Mouse (Mus musculus) ovary, postnatal 14 days (tissue): ENCODE measurements around the gene Anapc16.
"Not testable (repeated sequence)": the region's sequence is repeated elsewhere in the genome, so short reads cannot be mapped to it uniquely, and the experiment has no call there.

Experiments used
- DNase-seq: peaks from one replicate; pipeline ENCODE4 v3.0.0; 2022; ENCODE audit warnings: low spot score

The Anapc16 gene

DNA sequence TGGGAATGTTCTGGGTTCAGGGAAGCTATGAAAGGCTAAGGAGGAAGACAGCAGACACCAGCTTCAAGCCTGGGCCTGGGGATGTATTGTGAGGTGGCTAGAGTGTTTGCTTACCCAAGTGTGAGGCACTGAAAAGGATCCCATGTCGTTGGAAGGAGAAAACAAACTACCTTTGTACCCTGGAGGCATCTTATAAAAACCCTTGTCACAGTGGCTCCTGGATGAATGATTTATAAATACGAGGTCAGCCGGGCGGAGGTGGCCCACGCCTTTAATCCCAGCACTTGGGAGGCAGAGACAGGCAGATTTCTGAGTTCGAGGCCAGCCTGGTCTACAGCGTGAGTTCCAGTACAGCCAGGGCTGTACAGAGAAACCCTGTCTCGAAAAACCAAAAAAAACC, 1.3 kb downstream of the Anapc16 start:
- DNase-seq = not testable (repeated sequence)

DNA sequence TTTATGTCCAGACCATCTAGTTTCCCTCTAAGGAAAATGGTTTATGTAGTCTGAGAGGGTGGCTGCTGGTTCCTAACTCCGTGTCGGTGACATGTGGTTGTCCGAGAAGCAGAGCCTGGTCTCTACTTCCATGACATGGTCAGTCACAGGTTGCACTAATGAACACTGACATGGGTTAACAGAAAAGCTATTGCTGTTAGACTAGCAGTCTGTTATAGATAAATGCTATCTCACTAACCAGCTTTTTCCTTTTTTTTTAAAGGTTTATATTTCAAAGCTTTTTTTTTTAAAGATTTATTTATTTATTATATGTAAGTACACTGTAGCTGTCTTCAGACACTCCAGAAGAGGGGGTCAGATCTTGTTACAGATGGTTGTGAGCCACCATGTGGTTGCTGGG, 3.9 kb downstream of the Anapc16 start:
- no peak for DNase-seq

DNA sequence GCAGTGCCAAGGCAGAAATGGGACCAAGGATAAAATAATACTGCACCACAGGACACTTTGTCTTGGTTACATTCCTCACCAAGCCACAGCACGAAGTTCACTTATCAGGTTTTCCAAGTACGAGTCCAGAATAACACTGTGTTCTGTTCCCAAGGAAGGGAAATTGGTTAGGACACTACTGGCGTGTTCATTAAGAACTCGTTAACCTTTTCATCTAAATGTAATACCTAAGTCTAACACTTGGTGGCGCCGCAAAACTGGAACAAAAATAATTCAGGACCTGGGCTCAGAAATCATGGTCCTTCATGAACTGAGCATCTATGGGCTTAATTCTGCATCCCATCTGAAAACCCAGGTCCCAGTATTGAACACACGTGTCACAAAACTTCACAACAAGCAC, 5.3 kb downstream of the Anapc16 start:
- DNase-seq = peak; percentile 69

DNA sequence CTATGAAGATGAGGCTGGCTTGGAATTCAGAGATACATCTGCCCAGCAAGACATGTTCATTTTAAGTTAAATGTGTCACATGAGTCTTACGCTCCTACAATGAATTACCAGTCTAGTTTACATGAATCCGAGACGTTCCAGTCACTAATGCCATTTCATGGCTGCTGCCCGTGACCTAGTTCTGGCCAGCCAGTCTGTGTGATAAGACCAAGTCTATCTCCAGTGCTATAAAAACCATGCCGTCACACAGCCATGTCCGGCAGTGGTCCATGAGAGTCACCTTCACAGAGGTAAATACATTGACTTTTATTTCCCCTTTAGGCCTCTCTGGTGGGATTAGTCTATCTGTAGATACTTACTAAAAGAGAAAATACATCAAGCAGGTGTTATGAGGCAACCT, 7.0 kb downstream of the Anapc16 start:
- DNase-seq = no peak

DNA sequence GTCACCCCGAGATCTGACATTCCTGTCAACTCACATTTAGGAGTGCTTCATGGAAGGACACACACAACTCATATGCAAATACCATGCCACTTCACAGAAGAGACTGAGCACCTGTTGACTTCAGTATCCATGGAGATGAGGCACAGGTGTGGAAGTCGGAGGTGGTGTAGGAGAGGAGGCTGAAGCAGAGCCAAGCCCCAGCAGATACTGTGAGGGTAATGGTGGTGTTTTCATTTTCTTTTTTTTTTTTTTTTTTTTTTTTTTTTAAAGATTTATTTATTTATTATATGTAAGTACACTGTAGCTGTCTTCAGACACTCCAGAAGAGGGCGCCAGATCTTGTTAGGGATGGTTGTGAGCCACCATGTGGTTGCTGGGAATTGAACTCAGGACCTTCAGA, 9.1 kb downstream of the Anapc16 start:
- not testable (repeated sequence) for DNase-seq

DNA sequence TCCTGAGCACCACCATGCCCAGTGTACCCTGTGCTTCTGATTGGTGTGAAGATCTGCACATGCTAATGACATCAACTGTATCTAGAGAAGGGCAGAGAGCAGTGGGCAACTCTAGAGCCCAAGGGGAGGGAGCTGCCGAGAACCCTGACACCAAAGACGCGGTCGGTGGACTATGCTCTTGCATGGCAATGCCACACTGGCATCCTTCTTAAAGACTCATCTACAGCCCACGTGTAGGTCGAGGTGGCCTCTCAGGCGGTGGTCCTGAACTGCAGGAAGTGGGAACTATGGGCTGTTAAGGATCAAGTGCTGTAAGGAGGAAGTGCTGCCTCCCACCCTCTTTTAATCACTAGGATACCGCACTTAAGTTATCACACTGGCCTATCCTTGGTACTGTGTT, 10.9 kb downstream of the Anapc16 start:
- no peak for DNase-seq

DNA sequence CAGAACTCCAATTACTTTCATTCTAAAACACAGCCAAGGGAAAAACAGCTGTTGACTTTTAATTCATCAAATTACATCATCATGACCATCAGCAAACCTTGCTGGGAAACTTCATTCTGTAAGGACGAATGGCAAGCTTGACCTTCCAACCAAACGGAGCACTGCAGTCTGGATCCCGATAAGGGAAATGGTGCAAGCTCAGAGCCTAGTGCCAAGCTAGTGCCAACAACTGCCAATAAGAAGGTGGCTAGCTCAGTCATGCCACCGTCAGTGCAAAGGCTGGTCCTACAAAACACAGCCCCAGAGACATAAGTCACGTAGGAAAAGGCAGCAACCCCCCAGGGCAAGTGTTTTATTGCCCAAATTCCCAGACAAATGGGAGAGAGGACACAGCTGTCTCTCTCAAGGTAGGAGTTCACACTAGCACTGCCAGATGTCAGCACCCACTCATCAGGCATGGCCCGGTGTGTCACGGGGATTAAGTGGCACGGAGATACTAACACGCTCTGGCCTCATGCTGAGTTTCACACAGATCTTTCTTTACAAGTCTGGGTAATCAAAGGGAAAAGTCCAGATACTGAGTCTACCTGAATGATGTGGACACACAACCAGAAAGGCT, 11.6 kb downstream of the Anapc16 start:
- no peak for DNase-seq

DNA sequence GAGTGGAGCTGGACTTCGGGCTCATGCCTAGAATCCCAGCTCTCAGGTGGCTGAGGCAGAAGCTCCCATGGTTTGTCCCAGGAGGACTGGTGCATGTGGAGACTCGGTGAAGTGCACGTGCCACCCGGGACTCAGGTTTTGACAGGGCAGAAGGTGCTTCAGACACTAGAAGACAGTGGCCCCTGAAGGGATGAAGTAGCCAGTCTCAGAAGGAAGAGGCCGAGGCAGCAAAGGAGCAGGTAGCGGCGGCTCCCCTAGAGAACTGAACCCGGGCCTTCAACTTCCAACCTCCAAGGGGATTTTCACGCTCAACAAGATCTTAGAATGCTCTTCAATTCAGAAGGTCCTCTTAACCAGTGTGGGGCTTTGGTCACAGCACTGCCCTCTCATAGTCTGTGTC, 12.5 kb downstream of the Anapc16 start:
- no peak for DNase-seq

DNA sequence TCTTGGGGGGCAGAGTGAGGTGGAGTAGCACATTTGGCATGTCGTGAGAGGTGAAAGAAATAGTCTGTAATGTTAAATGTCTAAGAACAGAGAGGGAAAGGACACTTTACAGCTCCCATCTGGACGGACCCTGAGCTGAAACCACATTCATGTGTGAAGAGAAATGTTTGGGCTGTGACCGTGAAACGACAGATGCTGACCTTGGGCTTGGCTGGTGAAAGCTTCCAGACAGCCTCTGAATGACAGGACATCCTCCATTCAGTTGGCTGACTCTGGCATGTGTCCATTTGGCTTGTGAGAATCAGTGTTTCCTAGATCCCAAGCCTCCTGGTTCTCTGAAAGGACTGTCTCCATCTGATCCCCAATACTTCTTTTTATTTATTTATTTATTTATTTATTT, 14.9 kb downstream of the Anapc16 start:
- DNase-seq = no peak

DNA sequence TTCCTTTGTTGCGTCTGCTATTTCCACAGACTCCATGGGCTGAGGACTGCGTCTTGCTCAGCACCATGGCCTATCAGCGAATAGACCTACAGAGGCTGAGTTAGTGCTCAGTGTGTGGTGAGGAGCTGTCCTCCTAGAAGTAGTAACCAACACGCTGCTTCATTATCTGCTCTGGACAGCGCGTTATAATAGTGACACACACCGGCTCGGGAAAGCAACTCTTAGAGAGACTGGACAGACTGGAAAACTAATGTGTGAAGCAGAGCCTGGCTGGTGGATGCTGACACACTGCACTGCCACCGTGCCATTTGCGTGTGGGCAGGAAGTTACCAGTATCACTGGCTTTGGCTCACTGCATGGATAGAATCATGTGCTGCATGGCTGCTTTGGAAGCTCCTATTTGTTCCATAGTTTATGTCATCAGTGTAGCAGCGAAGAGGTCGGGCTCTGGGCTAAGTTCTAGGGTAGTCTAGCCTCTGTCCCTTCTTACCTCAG, 20.5 kb downstream of the Anapc16 start:
- no peak for DNase-seq

DNA sequence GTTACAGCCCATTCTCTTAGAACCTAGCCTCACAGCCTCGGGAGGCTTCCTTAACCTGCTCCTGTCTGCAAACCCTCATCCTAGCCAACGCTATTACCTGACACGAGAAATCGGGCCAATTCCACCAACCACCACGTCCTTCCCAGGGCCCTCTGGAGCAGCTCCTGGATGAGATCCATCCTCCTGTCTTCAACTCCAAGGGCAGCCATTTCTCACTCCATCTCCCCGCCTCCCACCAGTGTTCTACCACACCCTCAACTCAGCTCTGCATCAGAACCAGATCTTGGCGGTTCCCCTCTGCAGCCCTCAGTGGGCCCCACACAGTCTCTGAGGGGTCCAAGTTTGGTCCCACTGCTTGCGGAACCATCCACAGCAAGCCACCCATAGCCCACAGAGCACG, 21.1 kb downstream of the Anapc16 start:
- no peak for DNase-seq

DNA sequence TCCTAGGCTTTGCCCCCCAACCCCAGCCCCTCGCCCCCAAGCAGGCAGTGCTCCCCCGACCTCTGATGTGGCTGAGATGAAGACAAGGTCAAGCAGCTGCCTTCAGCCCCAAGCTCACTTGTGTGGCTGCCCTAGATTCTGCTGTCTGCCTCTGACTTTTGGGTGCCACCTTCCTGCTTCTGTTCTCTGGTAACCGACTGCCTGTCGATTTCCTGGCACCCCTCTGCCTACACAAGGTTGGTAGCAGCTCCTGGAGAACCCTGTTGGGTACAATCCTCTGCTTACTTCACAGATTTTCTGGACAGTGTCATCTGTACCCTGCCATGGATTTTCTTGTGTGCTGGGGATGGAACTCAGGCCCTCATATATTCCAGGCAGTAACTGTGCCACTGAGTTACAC, 21.6 kb downstream of the Anapc16 start:
- DNase-seq = no peak

DNA sequence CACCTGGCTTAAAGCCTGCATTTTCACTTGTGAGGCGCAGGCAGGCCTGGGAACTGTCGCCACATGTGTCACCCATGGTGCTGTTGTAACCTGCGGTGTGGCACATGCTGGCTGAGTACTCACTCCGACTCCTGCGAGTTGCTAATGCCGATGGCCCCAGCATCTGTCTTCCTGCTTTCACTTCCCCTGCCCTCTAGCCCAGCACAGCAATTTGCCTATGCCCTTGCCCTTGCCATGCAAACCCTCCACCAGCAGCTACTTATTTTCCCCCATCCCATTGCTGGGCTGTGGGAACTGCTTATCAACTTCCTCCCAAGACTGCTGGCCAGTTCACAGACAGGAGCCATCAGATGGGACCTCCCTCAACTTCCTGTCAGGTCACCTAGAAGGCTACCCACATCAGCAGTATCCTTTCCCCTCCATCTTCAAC, 22.1 kb downstream of the Anapc16 start:
- no peak for DNase-seq

DNA sequence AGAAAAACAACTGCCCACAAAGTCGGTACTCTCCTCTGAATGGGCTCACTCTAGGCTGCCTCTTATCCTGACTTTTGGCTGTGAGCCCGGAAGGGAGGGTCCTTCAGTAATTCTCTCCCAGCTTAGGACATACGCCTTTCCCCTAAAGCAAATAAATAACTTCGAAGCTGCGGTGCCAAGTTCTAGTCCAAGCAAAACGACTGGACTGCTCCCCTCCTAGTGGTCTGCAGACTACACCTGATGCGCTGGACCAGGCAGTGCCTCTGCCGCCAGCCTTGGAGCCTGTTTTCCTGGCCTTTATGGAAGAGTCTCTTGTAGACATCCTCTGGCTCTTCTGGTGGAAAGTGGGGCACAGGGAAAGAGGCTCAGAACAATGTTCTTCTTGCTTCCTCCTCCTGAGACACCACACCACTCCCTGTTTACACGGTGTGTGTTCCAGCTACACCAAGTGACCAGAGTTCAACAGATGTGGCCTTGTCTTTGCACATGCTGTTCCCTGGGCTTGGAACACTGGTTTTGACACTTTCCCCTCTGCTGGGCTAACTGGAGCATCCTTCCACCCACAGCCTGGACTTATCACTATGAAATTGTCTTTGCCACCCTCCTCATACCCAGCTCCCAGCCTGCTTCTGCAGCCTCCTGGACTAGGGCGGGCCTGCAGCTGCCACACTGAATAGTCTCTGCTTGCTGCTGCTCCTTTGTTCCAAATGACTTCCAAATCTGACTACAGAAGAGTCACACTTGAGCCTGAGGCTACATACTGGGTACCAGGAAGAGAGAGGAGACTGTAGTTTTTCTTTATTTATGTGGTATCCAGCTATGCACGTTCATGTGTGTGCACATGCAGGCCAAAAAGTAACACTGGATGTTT, 23.8 kb downstream of the Anapc16 start:
- peak; percentile 79 for DNase-seq

DNA sequence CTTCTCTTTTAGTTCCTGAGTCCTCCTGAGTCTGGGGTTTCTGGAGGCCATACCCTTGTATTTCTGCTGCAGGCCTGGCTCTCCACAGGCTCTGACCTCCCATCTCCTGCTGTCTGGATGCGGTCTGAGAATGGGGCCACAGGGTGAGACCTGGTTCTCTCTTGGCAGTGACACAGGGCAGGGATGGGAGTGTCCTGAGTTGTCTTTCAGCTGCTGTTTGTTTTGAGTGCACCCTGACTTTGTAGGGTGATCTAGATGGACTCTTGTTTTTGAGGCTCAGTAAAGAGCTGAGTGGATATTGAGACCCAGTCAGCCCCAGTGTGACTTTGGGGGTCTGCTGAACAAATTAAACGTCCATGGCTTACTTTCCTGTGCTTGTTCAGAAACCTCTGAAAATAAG, 24.5 kb downstream of the Anapc16 start:
- DNase-seq = no peak

DNA sequence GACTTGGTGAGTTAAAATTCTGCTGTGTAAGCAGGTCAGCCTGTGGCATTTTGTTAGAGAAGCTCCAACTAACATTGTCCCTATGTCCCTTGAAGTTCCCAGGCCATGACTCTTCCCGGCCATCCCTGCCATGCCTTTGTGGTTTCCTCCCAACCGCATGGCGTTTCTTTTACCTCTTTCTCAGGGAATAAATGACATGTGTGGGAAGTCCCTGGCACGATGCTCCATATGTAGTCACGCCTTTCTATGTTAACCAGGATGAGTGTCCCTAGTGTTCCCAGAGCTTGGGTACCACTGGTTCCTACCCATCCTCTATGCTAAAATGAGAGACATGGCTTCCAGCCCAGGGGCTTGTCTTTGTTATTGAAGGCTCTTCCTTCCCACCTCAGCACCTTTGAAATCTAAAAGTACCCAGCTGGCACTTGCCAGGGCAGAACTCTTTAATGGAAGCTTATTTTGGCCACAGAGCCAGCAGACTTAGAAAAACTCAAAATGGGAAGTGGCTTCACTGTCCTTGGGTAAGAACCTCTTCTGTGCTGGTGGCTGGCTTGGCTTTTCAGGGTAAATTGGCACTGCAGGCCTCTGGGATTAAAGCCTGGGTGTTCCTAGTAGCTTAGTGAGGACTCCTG, 25.1 kb downstream of the Anapc16 start:
- no peak for DNase-seq

DNA sequence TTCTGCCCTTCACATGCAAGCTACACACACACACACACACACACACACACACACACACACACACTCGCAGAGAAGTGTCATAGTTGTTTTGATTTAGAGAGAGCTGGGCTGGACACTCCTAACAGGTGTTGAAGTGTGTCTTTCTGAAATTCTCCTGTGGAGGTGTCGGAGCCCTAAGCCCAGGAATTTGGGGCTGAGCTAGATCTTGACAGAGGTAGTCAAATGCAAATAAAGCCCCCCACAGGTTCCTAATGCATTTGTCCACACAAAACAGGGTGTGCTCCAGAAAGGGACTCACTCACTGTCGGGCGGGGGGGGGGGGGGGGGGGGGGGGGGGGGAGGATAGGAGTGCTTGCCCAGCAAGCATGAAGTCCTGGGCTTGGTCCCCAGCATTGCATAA, 25.8 kb downstream of the Anapc16 start:
- DNase-seq = no peak

DNA sequence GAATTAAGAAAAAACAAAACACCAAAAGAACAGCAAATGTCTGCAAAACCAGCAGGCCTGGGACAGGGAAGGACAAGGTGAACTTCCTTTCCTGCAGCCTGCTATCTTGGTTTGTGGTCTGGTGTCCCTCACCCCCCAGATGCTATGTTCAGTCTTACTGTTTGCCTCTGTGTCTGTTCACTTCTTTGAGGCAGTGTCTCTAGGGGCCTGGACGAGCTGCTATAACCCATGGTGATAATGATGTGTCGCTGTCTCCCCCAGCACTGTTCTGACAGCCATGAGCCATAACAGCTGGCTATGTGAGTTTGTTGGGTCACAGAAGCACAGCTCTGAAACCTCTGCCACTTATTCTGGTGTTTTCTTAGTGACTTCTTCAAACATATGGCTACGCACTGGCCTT, 28.1 kb downstream of the Anapc16 start:
- no peak for DNase-seq

DNA sequence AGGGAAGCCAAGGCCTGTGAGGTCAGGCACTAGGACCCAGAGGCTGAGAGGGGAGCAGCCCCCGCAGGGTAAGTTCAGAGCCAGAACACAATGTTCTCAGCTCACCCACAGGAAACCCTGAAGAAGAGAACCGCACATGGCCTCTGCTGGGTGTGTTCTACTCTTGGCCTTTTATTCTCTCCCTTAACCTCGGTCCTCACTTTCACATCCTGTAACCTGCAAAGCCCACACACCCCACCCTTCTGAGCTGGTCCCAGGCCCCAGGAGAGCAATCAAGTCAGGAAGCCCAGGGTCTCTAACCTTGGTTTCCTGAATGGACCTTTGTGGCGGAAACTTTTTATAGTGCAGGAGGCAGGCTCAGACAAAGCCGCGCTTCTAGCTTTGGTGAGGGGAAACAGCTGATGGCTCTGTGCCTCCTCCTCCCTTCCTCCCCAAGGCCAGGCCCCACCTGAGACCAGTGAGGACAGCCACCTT, 28.7 kb downstream of the Anapc16 start:
- DNase-seq = no peak

DNA sequence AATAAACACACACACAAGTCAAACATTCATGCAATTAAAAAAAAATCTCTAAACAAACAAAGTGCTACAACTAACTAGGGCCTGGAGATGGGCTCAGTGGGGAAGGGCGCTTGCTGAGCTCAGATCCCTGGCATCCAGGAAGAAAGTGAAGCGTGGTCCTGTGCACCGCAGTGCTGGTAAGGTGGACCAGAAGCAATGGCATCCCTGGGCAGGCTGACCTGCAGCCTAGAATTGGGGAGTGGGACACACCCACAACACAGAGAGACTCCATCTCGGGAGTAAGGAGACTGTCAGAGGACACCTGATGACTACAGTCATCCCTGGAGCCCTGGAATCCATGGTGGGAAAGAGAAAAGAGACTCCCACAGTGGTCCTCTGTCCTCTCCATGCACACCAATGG, 29.5 kb downstream of the Anapc16 start:
- no peak for DNase-seq

DNA sequence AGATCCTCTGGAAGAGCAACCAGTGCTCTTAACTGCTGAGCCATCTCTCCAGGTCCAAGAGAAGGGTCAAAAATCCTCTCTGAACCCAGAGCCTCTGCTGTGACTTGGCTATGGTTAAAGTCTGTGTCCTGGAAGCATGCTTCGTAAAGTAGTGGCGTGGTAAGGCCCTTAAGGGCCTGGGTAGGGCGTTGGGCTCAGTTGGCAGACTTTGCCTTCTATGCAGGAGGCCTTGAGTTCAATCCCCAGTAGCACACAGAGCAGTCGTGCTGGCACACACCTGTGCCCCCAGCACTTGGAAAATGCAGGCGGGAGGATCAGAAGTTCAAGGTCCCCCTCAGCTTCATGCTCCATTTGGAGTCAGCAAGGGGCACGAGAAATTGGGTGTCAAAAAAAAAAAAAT, 29.9 kb downstream of the Anapc16 start:
- no peak for DNase-seq

DNA sequence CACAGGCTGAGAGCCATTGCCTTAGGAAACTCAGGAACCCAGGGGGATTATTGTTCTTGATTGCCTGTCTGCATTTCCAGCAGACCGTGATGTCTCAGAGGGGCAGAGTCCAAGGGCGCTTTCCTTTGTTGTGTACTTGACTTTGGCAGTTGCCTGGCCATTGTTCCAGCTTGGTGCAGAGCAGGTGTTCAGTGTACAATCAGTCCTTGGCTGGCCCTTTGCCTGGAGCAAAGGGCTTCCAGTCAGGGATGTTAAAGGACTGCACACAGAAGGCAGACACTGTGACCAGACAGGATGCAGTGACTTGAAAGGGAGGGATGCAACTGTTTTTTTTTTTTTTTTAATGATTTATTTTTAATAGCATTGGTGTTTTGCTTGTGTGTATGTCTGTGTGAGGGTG, 30.4 kb downstream of the Anapc16 start:
- no peak for DNase-seq

DNA sequence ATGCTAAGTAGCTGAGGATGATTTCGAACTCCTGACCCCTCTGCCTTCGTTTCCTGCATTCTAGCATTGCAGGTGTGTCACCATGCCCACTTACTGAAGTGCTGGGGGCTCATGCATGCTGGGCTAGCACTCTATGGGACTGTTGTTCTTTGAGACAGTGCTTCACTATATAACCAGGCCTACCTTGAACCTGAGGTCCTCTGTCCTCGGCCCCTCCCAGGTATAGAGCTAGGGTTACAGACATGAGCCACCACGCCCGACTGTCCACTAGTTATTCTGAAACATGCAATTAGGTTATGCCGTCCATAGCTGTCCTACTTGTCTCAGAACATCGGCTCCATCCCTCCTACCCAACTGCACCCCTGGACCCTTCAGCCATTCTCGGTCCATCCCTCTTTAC, 31.1 kb downstream of the Anapc16 start:
- no peak for DNase-seq
